Mouse (Mus musculus) kidney, postnatal 4 days (tissue): Measurements from ENCODE around the gene Bicd1.
"Not testable (repeated sequence)": the region's sequence is repeated elsewhere in the genome, so short reads cannot be mapped to it uniquely, and the experiment has no call there.

Experiments used
- DNase-seq, 2 experiments: peaks; one replicate each; pipeline ENCODE4 v3.0.0; 2021; ENCODE audit warnings: mixed read lengths in 2 of 2

The Bicd1 gene

GRCm38 (mm10) chr6:149408833-149409332, at the start of gene Bicd1:
Gene Bicd1, plus strand, starts transcription at chr6:149408886.
- peak; percentile 73 to 84 for DNase-seq

GRCm38 (mm10) chr6:149362533-149362932, 46.2 kb upstream of the Bicd1 start:
- DNase-seq = not testable (repeated sequence)

- DNase-seq = not testable (repeated sequence)
These were observed 42.7 kb upstream of the Bicd1 start for GRCm38 (mm10) chr6:149365975-149366374.

- no peak for DNase-seq
These were observed 42.3 kb upstream of the Bicd1 start for GRCm38 (mm10) chr6:149366403-149366802.

GRCm38 (mm10) chr6:149374986-149375457, 33.7 kb upstream of the Bicd1 start:
- DNase-seq = peak; percentile 80 to 85

GRCm38 (mm10) chr6:149383531-149383930, 25.2 kb upstream of the Bicd1 start:
- no peak for DNase-seq

GRCm38 (mm10) chr6:149386389-149386788, 22.3 kb upstream of the Bicd1 start:
- peak in 1 of 2 experiments; percentile 25 for DNase-seq

- DNase-seq = not testable (repeated sequence)
These were observed 19.1 kb upstream of the Bicd1 start for GRCm38 (mm10) chr6:149389626-149390025.

GRCm38 (mm10) chr6:149399396-149399795, 9.3 kb upstream of the Bicd1 start:
- DNase-seq = no peak

- peak in 1 of 2 experiments; percentile 19 for DNase-seq
These were observed 655 bp downstream of the Bicd1 start for GRCm38 (mm10) chr6:149409341-149409740.

GRCm38 (mm10) chr6:149409845-149410244, 1.2 kb downstream of the Bicd1 start:
- DNase-seq = no peak

GRCm38 (mm10) chr6:149413256-149413655, 4.6 kb downstream of the Bicd1 start:
- DNase-seq = no peak

- no peak for DNase-seq
These were observed 16.1 kb downstream of the Bicd1 start for GRCm38 (mm10) chr6:149424748-149425147.

GRCm38 (mm10) chr6:149439140-149439539, 30.5 kb downstream of the Bicd1 start:
- DNase-seq = no peak

- no peak for DNase-seq
These were observed 34.2 kb downstream of the Bicd1 start for GRCm38 (mm10) chr6:149442884-149443283.

- peak; percentile 24 to 39 for DNase-seq
These were observed 37.2 kb downstream of the Bicd1 start for GRCm38 (mm10) chr6:149445854-149446253.

GRCm38 (mm10) chr6:149457324-149457723, 48.6 kb downstream of the Bicd1 start:
- no peak for DNase-seq

GRCm38 (mm10) chr6:149460971-149461370, 52.3 kb downstream of the Bicd1 start:
- no peak for DNase-seq

- no peak for DNase-seq
These were observed 62.8 kb downstream of the Bicd1 start for GRCm38 (mm10) chr6:149471477-149471876.

- DNase-seq = not testable (repeated sequence)
These were observed 63.8 kb downstream of the Bicd1 start for GRCm38 (mm10) chr6:149472441-149472840.

- DNase-seq = not testable (repeated sequence)
These were observed 73.2 kb downstream of the Bicd1 start for GRCm38 (mm10) chr6:149481868-149482267.

GRCm38 (mm10) chr6:149494662-149495061, 86.0 kb downstream of the Bicd1 start:
- DNase-seq = no peak

GRCm38 (mm10) chr6:149495925-149496324, 87.2 kb downstream of the Bicd1 start:
- DNase-seq = no peak

GRCm38 (mm10) chr6:149565720-149566498, 157.2 kb downstream of the Bicd1 start:
- peak; percentile 62 to 76 for DNase-seq
